ENCODE assay signal across 30 mouse cellular contexts in genomic region chr4:150178131-150178530, GRCm38 (mm10). TPM values are rescaled to one million over a fixed set of nuclear protein-coding genes. Genes with fewer than 3 reads are reported as not detected.
DNase-seq lines count a peak whose midpoint lies in the region; ATAC-seq lines count a peak whose summit lies in the region.
"Had no signal": no experiment of that assay in that cellular context is flagged by ENCODE, and none has a peak within 500 bp of the region (broad histone marks: within the 10 kb centered on the region; RNA-seq: fewer than 3 reads in every experiment).

No protein-coding gene starts in this region.

- no peaks in the 10 kb centered on the region for H3K27me3 ChIP-seq in embryonic facial prominence, embryonic 10.5 days (replicated peaks; ENCODE audit: low read depth, poor library complexity, severe bottlenecking)
- H3K27me3 ChIP-seq in midbrain, embryonic 16.5 days (ENCODE audit: control insufficient read depth, insufficient read depth, low read depth, low read length), result no peaks in the 10 kb centered on the region
- H3K27me3 ChIP-seq: heart, embryonic 12.5 days; midbrain, embryonic 15.5 days had no signal

- peaks cover 28% of the 10 kb centered on the region for H3K4me1 ChIP-seq in embryonic facial prominence, embryonic 10.5 days
- no peaks in the 10 kb centered on the region for H3K4me1 ChIP-seq in midbrain, embryonic 16.5 days (ENCODE audit: control insufficient read depth, insufficient read depth, low read length)
- H3K4me1 ChIP-seq: heart, embryonic 12.5 days; midbrain, embryonic 15.5 days had no signal

- no peak overlapping the region for H3K4me3 ChIP-seq in embryonic facial prominence, embryonic 10.5 days
- no peak overlapping the region for H3K4me3 ChIP-seq in midbrain, embryonic 16.5 days (ENCODE audit: low read depth, low read length)
- H3K4me3 ChIP-seq: forebrain, embryonic 10.5 days; heart, embryonic 12.5 days; midbrain, embryonic 15.5 days; myocyte had no signal

- no peak for ATAC-seq in midbrain, embryonic 16.5 days
- ATAC-seq: lung, postnatal 0 days; midbrain, embryonic 15.5 days had no signal

- H3K27ac ChIP-seq in embryonic facial prominence, embryonic 10.5 days (replicated peaks), result peak overlapping the region; percentile 55
- H3K27ac ChIP-seq in midbrain, embryonic 16.5 days (ENCODE audit: low read length), result no peak overlapping the region
- H3K27ac ChIP-seq: forebrain, embryonic 10.5 days; hindbrain, embryonic 14.5 days; midbrain, embryonic 15.5 days had no signal

- no peaks in the 10 kb centered on the region for H3K36me3 ChIP-seq in embryonic facial prominence, embryonic 10.5 days (replicated peaks)
- no peaks in the 10 kb centered on the region for H3K36me3 ChIP-seq in midbrain, embryonic 16.5 days (ENCODE audit: control insufficient read depth, insufficient read depth, low read length)
- H3K36me3 ChIP-seq: forebrain, embryonic 10.5 days; heart, embryonic 12.5 days; midbrain, embryonic 15.5 days had no signal

- H3K9ac ChIP-seq in midbrain, embryonic 16.5 days (ENCODE audit: low read depth, low read length), result no peak overlapping the region
- H3K9ac ChIP-seq: heart, embryonic 12.5 days; hindbrain, embryonic 14.5 days; midbrain, embryonic 15.5 days had no signal

- WGBS in embryonic facial prominence, embryonic 10.5 days, result 28% methylated on average over 4 of the region's 4 CpGs
- WGBS in midbrain, embryonic 16.5 days, result 71% methylated on average over 4 of the region's 4 CpGs

- H3K9me3 ChIP-seq in embryonic facial prominence, embryonic 10.5 days, result peaks cover 5% of the 10 kb centered on the region
- no peaks in the 10 kb centered on the region for H3K9me3 ChIP-seq in midbrain, embryonic 16.5 days (replicated peaks; ENCODE audit: control insufficient read depth, low read length, poor library complexity, severe bottlenecking)
- H3K9me3 ChIP-seq: midbrain, embryonic 15.5 days had no signal

- DNase-seq in lung, postnatal 14 days, result peak; percentile 6
- DNase-seq in lung, adult 18-20 months, result no peak
- DNase-seq in embryonic facial prominence, embryonic 10.5 days (ENCODE audit: low spot score), result peak; percentile 77
- DNase-seq in forelimb bud, embryonic 11.5 days (ENCODE audit: low read depth, low spot score), result peak; percentile 63
- DNase-seq in mesoderm, embryonic 11.5 days (ENCODE audit: low read depth, low spot score), result peak; percentile 39
- DNase-seq in thymus, adult 18-20 months, result no peak
- DNase-seq in kidney, postnatal 25 days, result no peak
- DNase-seq: adrenal gland, postnatal 25 days; cerebellum, adult 8-10 months; cerebellum, postnatal 36 days; gastrocnemius, postnatal 10 days; heart, adult 11 months; heart, postnatal 10 days; kidney, adult 8-10 months; kidney, postnatal 14 days; liver; thymus, postnatal 25 days had no signal

- H3K4me2 ChIP-seq in midbrain, embryonic 16.5 days (ENCODE audit: low read length), result no peak overlapping the region
- H3K4me2 ChIP-seq: heart, embryonic 12.5 days; hindbrain, embryonic 14.5 days; midbrain, embryonic 15.5 days had no signal

RNA-seq across cellular contexts. Expression of gene Car6, which starts 23.0 kb away (rescaled TPM):
- 0.27 TPM in 1 of 2 replicates, not detected in the other for polyA plus RNA-seq in embryonic facial prominence, embryonic 10.5 days (2016; fragmentation: Nextera tagmentation; extraction: Ambion mirVana)
- polyA plus RNA-seq in midbrain, embryonic 16.5 days (2015; fragmentation: Nextera tagmentation; extraction: Ambion mirVana), result not detected in 2 replicates
- polyA plus RNA-seq: brain, embryonic 14.5 days; forebrain, embryonic 10.5 days; heart, embryonic 12.5 days; hindbrain, embryonic 14.5 days; intestine, embryonic 14.5 days; liver, embryonic 16.5 days; midbrain, embryonic 15.5 days; neural tube, embryonic 14.5 days; spleen, adult 2 months had no signal

RNA-seq across cellular contexts. Expression of gene Slc2a7, which starts 29.4 kb away (rescaled TPM):
- polyA plus RNA-seq in embryonic facial prominence, embryonic 10.5 days (2016; fragmentation: Nextera tagmentation; extraction: Ambion mirVana), result not detected in 2 replicates
- polyA plus RNA-seq in midbrain, embryonic 16.5 days (2015; fragmentation: Nextera tagmentation; extraction: Ambion mirVana), result not detected in 2 replicates
- polyA plus RNA-seq: brain, embryonic 14.5 days; forebrain, embryonic 10.5 days; heart, embryonic 12.5 days; hindbrain, embryonic 14.5 days; intestine, embryonic 14.5 days; lung, postnatal 0 days; midbrain, embryonic 15.5 days; myocyte; neural tube, embryonic 14.5 days; spleen, adult 2 months; testis, adult 2 months had no signal

RNA-seq across cellular contexts. Expression of gene Eno1, which starts 58.4 kb away (rescaled TPM):
- polyA plus RNA-seq in embryonic facial prominence, embryonic 10.5 days (2016; fragmentation: Nextera tagmentation; extraction: Ambion mirVana), result 3,458 and 4,025 TPM in 2 replicates
- 1,096 and 1,142 TPM in 2 replicates for polyA plus RNA-seq in midbrain, embryonic 16.5 days (2015; fragmentation: Nextera tagmentation; extraction: Ambion mirVana)

RNA-seq across cellular contexts. Expression of gene Slc2a5, which starts 59.0 kb away (rescaled TPM):
- 1.4 and 1.7 TPM in 2 replicates for polyA plus RNA-seq in embryonic facial prominence, embryonic 10.5 days (2016; fragmentation: Nextera tagmentation; extraction: Ambion mirVana)
- polyA plus RNA-seq in midbrain, embryonic 16.5 days (2015; fragmentation: Nextera tagmentation; extraction: Ambion mirVana), result 2.1 and 2.9 TPM in 2 replicates

Comparison
In these comparisons a context has a peak if more than half of its experiments do, and no peak if none do; other contexts are left out.
1. DNase-seq: peak in lung, postnatal 14 days (single experiment), embryonic facial prominence, embryonic 10.5 days (single experiment), forelimb bud, embryonic 11.5 days (single experiment) and mesoderm, embryonic 11.5 days (single experiment); none in lung, adult 18-20 months (0 of 2), thymus, adult 18-20 months (0 of 2) and kidney, postnatal 25 days (0 of 2).